Mouse (Mus musculus) CH12.LX (cell line): ENCODE data around the gene Hist2h2ac.

Source experiments
- CTCF ChIP-seq, 2 experiments: IDR thresholded peaks in 1 of 2; conservative IDR thresholded peaks in 1 of 2; 2 replicates each; pipeline ENCODE4 v1.5.1; 2011 to 2012; ENCODE audit warnings: low read depth in 2 of 2, low read length in 2 of 2, improper control_type of control experiment in 1 of 2, inconsistent platforms in 1 of 2, mild to moderate bottlenecking in 1 of 2, moderate library complexity in 1 of 2
- HCFC1 ChIP-seq: IDR thresholded peaks from 2 replicates; pipeline ENCODE4 v1.6.1; 2012; ENCODE audit warnings: low read depth, mild to moderate bottlenecking, inconsistent platforms, low read length, improper control_type of control experiment
- RAD21 ChIP-seq: IDR thresholded peaks from 2 replicates; pipeline ENCODE4 v1.6.1; 2011; ENCODE audit warnings: low read depth, mild to moderate bottlenecking, low read length, improper control_type of control experiment, moderate library complexity
- USF1 ChIP-seq: IDR thresholded peaks from 2 replicates; pipeline ENCODE4 v1.6.1; 2014; ENCODE audit warnings: low read depth, mild to moderate bottlenecking, inconsistent platforms, low read length, improper control_type of control experiment

GRCm38 (mm10) chr3:96240799-96241197 is 20.1 kb upstream of the Hist2h2ac start:
- TF ChIP-seq RAD21 (no peak), CTCF (conservative IDR thresholded peaks at IDR 0.05 in 1 of 2, IDR thresholded peaks at IDR 0.05 in 1 of 2; ENCODE audit: low read depth in 2 of 2, low read length in 2 of 2) (no peak), HCFC1 (no peak), USF1 (no peak)
